Mouse (Mus musculus) forebrain, embryonic 16.5 days (tissue): Measurements from ENCODE around the gene Phf23. TPM values are rescaled to one million over a fixed set of nuclear protein-coding genes. Genes with fewer than 3 reads are reported as not detected.
A peak's percentile ranks its signal among the peaks of the same experiment; 100 is the strongest.

Experiments used
- ATAC-seq: fragments of 200-750 bp; cut with Nextera tagmentation; 2 replicates; pipeline ENCODE4 v1.8.0; 2017; ENCODE audit warnings: mild to moderate bottlenecking, moderate library complexity
- H3K27ac ChIP-seq: fragments of 300-500 bp; sonication (generic); 2 replicates; pipeline ENCODE4 v1.5.1; 2014; ENCODE audit warnings: low read length, control low read depth
- H3K27me3 ChIP-seq: fragments of 300-500 bp; sonication (generic); replicated peaks from 2 replicates; pipeline ENCODE4 v1.6.1; 2014; ENCODE audit warnings: low read length; ENCODE audit not compliant: control insufficient read depth, insufficient read depth
- H3K36me3 ChIP-seq: fragments of 300-500 bp; sonication (generic); 2 replicates; pipeline ENCODE4 v1.6.1; 2014; ENCODE audit not compliant: control insufficient read depth, insufficient read depth
- H3K4me1 ChIP-seq: fragments of 300-500 bp; sonication (generic); replicated peaks from 2 replicates; pipeline ENCODE4 v1.6.1; 2014; ENCODE audit warnings: low read length; ENCODE audit not compliant: control insufficient read depth, insufficient read depth
- H3K4me2 ChIP-seq: fragments of 300-500 bp; sonication (generic); 2 replicates; pipeline ENCODE4 v1.6.1; 2014; ENCODE audit warnings: mild to moderate bottlenecking, low read length, control low read depth
- H3K4me3 ChIP-seq: fragments of 300-500 bp; sonication (generic); replicated peaks from 2 replicates; pipeline ENCODE4 v1.5.1; 2014; ENCODE audit warnings: mild to moderate bottlenecking, low read length, control low read depth
- H3K9ac ChIP-seq: fragments of 300-500 bp; sonication (generic); replicated peaks from 2 replicates; pipeline ENCODE4 v1.6.1; 2014; ENCODE audit warnings: low read depth, low read length, control low read depth
- H3K9me3 ChIP-seq: fragments of 300-500 bp; sonication (generic); 2 replicates; pipeline ENCODE4 v1.6.1; 2016; ENCODE audit warnings: low read length; ENCODE audit not compliant: control insufficient read depth
- WGBS: fragments of 180-500 bp; shearing (Covaris S2); extraction: QIAGEN DNeasy Blood & Tissue Kit; methylation state at CpG from one replicate; pipeline ENCODE4 v1.1.7; 2014; 5-methylcytosine and 5-hydroxymethylcytosine counted together
- polyA plus RNA-seq: library from polyadenylated mRNA; unstranded; fragments of >200 nt; fragmentation: Nextera tagmentation; extraction: Ambion mirVana; gene quantifications from 2 replicates; pipeline ENCODE4 v1.2.1, GENCODE M21; 2015

The Phf23 gene
- polyA plus RNA-seq, 1 experiment from 2014 or later = 63.7 TPM

DNA sequence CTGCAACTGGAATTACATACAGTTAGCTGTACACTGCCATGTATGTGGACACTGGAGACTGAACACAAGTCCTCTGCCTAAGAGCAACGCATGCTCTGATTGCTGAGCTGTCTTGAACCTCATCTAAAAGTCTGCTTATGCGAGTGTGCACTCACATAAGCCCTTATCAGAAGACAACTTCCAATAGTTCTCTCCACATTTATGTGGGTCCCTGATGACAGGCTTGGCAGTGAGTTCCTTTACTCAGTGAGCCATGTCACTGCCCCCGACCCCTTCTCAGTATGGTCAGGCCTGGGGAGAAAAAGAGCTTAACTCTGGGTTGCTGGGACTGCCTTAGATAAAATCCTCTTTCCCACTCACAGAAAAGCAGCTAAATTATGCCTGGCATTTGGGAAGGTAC is 21.1 kb downstream of the Phf23 start, which contains the start of gene Dlg4:
TSS of gene Dlg4 (plus strand) at position 274 of the 400 bp plus-strand sequence.
- Histone ChIP-seq H3K4me2 (peak within 1 kb of the TSS; percentile 83), H3K9me3 (no peaks in the 10 kb centered on the region), H3K36me3 (peaks cover 1% of the 10 kb centered on the region), H3K9ac (peak within 1 kb of the TSS; percentile 92), H3K27ac (peak within 1 kb of the TSS; percentile 95), H3K27me3 (no peaks in the 10 kb centered on the region), H3K4me3 (peak within 1 kb of the TSS; percentile 72), H3K4me1 (peaks cover 47% of the 10 kb centered on the region)
- no peak for ATAC-seq
- 62% methylated on average over 3 of the region's 3 CpGs for WGBS

- Histone ChIP-seq H3K36me3 (no peaks in the 10 kb centered on the region), H3K4me3 (no peak overlapping the region; the same call in 1 of the 2 replicates), H3K9me3 (no peaks in the 10 kb centered on the region), H3K4me2 (peak overlapping the region; percentile 83), H3K4me1 (peaks cover 52% of the 10 kb centered on the region), H3K27ac (peak overlapping the region; percentile 95; the same call in 1 of the 2 replicates), H3K27me3 (no peaks in the 10 kb centered on the region), H3K9ac (peak overlapping the region; percentile 92)
- WGBS = 33% methylated on average over 7 of the region's 7 CpGs
- no peak for ATAC-seq
Observed at GRCm38 (mm10) chr11:70017199-70017767, 21.7 kb downstream of the Phf23 start.

DNA sequence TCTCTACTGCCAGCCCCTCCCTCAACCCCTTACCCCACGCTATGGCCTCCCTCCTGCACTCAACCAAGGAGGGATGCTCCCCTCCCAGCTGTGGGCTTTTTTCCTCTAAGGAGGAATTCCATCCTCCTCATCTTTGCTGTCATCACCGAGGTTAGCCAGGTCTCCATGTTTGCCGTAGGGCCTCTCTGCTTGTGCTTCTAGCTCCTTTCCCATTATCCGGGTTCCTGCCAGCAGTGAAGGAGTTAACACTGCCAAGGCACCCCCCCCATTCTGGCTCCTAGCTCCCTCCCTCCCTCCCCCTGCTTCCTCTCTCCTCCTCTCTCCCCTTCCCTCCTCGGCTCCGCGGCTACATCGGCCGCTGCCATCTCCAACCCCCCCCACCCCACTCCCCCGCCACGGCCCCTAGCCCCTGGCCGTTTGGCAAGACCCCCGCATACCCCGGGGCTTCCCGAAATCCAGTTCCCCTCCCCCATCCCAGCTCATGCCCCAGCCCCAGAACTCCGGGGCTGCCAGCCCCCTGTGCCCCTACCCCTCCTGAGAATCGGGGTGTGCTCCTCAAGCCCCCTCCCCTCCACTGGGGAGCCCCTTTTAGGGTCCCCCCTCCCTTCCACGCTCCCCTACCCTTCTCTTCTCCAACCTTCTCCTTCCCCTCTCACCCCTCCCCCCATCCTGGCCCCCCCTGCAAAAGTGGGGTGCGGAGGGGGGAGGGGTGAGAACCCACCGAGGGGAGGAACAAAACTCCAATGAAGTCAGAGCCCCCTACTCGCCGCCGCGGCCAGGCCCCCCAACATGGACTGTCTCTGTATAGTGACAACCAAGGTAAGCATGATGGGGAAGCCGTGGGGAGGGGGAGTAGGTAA is 22.8 kb downstream of the Phf23 start:
- Histone ChIP-seq H3K36me3 (no peaks in the 10 kb centered on the region), H3K4me1 (peaks cover 63% of the 10 kb centered on the region), H3K9ac (peak overlapping the region; percentile 92), H3K4me3 (peak overlapping the region; percentile 72), H3K27ac (peak overlapping the region; percentile 95), H3K27me3 (no peaks in the 10 kb centered on the region), H3K4me2 (peak overlapping the region; percentile 83), H3K9me3 (no peaks in the 10 kb centered on the region)
- no peak for ATAC-seq
- WGBS = under 1% methylated on average over 22 of the region's 25 CpGs

- peak overlapping the region; percentile 92 for H3K9ac ChIP-seq
- WGBS = 0% methylated on average over 1 of the region's 2 CpGs
- H3K4me1 ChIP-seq = peaks cover 71% of the 10 kb centered on the region
- no peaks in the 10 kb centered on the region for H3K27me3 ChIP-seq
- H3K4me2 ChIP-seq = peak overlapping the region; percentile 83
- peak overlapping the region; percentile 72 for H3K4me3 ChIP-seq
- H3K9me3 ChIP-seq = no peaks in the 10 kb centered on the region
- H3K36me3 ChIP-seq = no peaks in the 10 kb centered on the region
- peak overlapping the region; percentile 95 for H3K27ac ChIP-seq
- no peak for ATAC-seq
Observed at GRCm38 (mm10) chr11:70019495-70020021, 24.0 kb downstream of the Phf23 start.

GRCm38 (mm10) chr11:70020022-70020631 is 24.6 kb downstream of the Phf23 start:
- 5% methylated on average over 7 of the region's 8 CpGs for WGBS
- Histone ChIP-seq H3K4me1 (peaks cover 72% of the 10 kb centered on the region), H3K9me3 (no peaks in the 10 kb centered on the region), H3K4me3 (peak overlapping the region; percentile 72), H3K27ac (peak overlapping the region; percentile 95), H3K9ac (peak overlapping the region; percentile 92), H3K4me2 (peak overlapping the region; percentile 83), H3K36me3 (no peaks in the 10 kb centered on the region), H3K27me3 (no peaks in the 10 kb centered on the region)
- no peak for ATAC-seq

DNA sequence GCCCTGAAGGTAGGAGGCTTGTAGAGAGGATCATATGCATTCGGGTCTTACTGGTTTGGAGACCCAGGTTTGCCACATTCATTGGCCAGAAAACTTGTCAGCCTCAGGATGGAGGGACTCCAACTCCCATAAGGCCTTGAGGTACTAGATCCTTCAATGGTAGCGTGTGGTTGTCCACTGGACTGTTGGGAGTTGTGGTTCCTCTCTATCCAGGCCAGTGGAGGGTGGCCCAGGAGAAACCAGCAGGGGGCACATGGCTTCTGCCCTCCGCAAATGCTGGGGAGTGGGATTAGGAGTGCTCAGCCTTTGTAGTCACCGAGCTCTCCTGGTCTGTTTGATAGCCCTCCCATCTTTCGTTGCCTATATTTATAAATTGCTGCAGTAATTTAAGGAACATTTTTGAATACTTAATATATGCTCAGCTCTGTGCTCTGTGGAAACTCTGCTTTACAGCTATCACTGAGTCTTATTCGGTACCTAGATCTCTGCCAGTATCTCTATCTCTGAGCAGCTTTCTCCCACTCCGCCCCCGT is 25.2 kb downstream of the Phf23 start:
- H3K4me2 ChIP-seq = peak overlapping the region; percentile 83
- under 1% methylated on average over 8 of the region's 8 CpGs for WGBS
- peak; percentile 83 for ATAC-seq
- no peaks in the 10 kb centered on the region for H3K36me3 ChIP-seq
- H3K27me3 ChIP-seq = no peaks in the 10 kb centered on the region
- peak overlapping the region; percentile 72 for H3K4me3 ChIP-seq
- H3K9ac ChIP-seq = peak overlapping the region; percentile 92
- peak overlapping the region; percentile 95 for H3K27ac ChIP-seq
- H3K4me1 ChIP-seq = peaks cover 73% of the 10 kb centered on the region
- H3K9me3 ChIP-seq = no peaks in the 10 kb centered on the region

- 1% methylated on average over 40 of the region's 40 CpGs for WGBS
Observed at GRCm38 (mm10) chr11:70021264-70022132, 25.9 kb downstream of the Phf23 start.

GRCm38 (mm10) chr11:70023481-70024150 is 28.0 kb downstream of the Phf23 start:
- H3K9ac ChIP-seq = peak overlapping the region; percentile 52
- H3K36me3 ChIP-seq = no peaks in the 10 kb centered on the region
- H3K9me3 ChIP-seq = no peaks in the 10 kb centered on the region
- peaks cover 90% of the 10 kb centered on the region for H3K4me1 ChIP-seq
- H3K4me2 ChIP-seq = peak overlapping the region; percentile 66
- H3K27ac ChIP-seq = peak overlapping the region; percentile 71
- peak overlapping the region; percentile 41 for H3K4me3 ChIP-seq
- H3K27me3 ChIP-seq = no peaks in the 10 kb centered on the region
- ATAC-seq = no peak
- WGBS = 4% methylated on average over 21 of the region's 29 CpGs

More at GRCm38 (mm10) chr11:70021264-70022132, 25.9 kb downstream of the Phf23 start:
- Histone ChIP-seq H3K36me3 (no peaks in the 10 kb centered on the region), H3K27me3 (no peaks in the 10 kb centered on the region), H3K27ac (peak overlapping the region; percentile 95), H3K4me1 (peaks cover 80% of the 10 kb centered on the region), H3K9ac (peak overlapping the region; percentile 92), H3K4me2 (peak overlapping the region; percentile 83), H3K4me3 (peak overlapping the region; percentile 72), H3K9me3 (no peaks in the 10 kb centered on the region)
- peak; percentile 73 for ATAC-seq
